Mouse (Mus musculus) liver, embryonic 12.5 days (tissue): ENCODE data around the gene Appbp2. TPM values are rescaled to one million over a fixed set of nuclear protein-coding genes. Genes with fewer than 3 reads are reported as not detected.

Experiments used
- ATAC-seq: fragments of 200-750 bp; cut with Nextera tagmentation; 2 replicates; pipeline ENCODE4 v1.8.0; 2017; ENCODE audit warnings: moderate number of reproducible peaks, mild to moderate bottlenecking, moderate library complexity
- H3K27ac ChIP-seq: fragments of 300-500 bp; sonication (generic); 2 replicates; pipeline ENCODE4 v1.5.1; 2016; ENCODE audit warnings: mild to moderate bottlenecking
- H3K27me3 ChIP-seq: fragments of 300-500 bp; sonication (generic); replicated peaks from 2 replicates; pipeline ENCODE4 v1.6.1; 2016; ENCODE audit warnings: mild to moderate bottlenecking, moderate library complexity
- H3K36me3 ChIP-seq: fragments of 300-500 bp; sonication (generic); 2 replicates; pipeline ENCODE4 v1.6.1; 2016; ENCODE audit warnings: mild to moderate bottlenecking, moderate library complexity
- H3K4me1 ChIP-seq: fragments of 300-500 bp; sonication (generic); 2 replicates; pipeline ENCODE4 v1.6.1; 2016
- H3K4me2 ChIP-seq: fragments of 300-500 bp; sonication (generic); 2 replicates; pipeline ENCODE4 v1.6.1; 2016; ENCODE audit warnings: mild to moderate bottlenecking, moderate library complexity
- H3K4me3 ChIP-seq: fragments of 300-500 bp; sonication (generic); 2 replicates; pipeline ENCODE4 v1.5.1; 2016; ENCODE audit warnings: mild to moderate bottlenecking, moderate library complexity
- H3K9ac ChIP-seq: fragments of 300-500 bp; sonication (generic); 2 replicates; pipeline ENCODE4 v1.6.1; 2016; ENCODE audit warnings: mild to moderate bottlenecking, moderate library complexity
- H3K9me3 ChIP-seq: fragments of 300-500 bp; sonication (generic); replicated peaks from 2 replicates; pipeline ENCODE4 v1.6.1; 2016; ENCODE audit warnings: mild to moderate bottlenecking, moderate library complexity
- WGBS: fragments of 180-500 bp; shearing (Covaris S2); methylation state at CpG from one replicate; pipeline ENCODE4 v1.1.7; 2016; ENCODE audit not compliant: insufficient replicate concordance; 5-methylcytosine and 5-hydroxymethylcytosine counted together
- polyA plus RNA-seq: library from polyadenylated mRNA; unstranded; fragments of >200 nt; fragmentation: Nextera tagmentation; extraction: Ambion mirVana; gene quantifications from 2 replicates; pipeline ENCODE4 v1.2.1, GENCODE M21; 2016

Appbp2 gene
- polyA plus RNA-seq, 1 experiment from 2014 or later = 22.9 TPM

GRCm38 (mm10) chr11:85255471-85256027, 20.6 kb upstream of the Appbp2 start:
- peak; percentile 70 for ATAC-seq
- Histone ChIP-seq H3K27ac (peak overlapping the region; percentile 27; the same call in 1 of the 2 replicates), H3K27me3 (no peaks in the 10 kb centered on the region), H3K9ac (no peak overlapping the region), H3K9me3 (no peaks in the 10 kb centered on the region), H3K4me3 (no peak overlapping the region), H3K36me3 (no peaks in the 10 kb centered on the region), H3K4me2 (peak overlapping the region; percentile 17; the same call in 1 of the 2 replicates), H3K4me1 (peaks cover 28% of the 10 kb centered on the region)
- WGBS = 25% methylated on average over 3 of the region's 3 CpGs

DNA sequence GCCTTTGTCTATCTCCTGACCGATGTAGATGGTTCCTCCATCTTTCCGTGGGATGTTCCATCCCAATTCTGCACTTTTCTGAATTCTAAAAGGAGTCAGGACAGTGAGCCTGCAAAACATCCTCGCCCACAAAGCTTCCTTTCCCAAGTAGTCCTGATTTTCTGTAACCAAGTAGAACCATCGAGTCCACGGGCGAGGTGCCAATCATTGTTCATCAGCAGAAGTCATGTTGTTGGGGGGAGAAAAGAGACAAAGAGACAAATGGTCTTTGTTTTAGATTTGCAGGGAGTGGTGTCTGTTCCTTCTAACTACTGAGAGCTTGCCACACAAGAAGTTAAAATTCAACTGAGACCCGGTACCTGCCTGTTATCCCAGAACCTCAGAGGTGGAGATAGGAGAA, 18.7 kb upstream of the Appbp2 start:
- H3K27me3 ChIP-seq = no peaks in the 10 kb centered on the region
- H3K4me1 ChIP-seq = peaks cover 33% of the 10 kb centered on the region
- no peak for ATAC-seq
- 75% methylated on average over 7 of the region's 7 CpGs for WGBS
- no peak overlapping the region for H3K4me2 ChIP-seq
- H3K9me3 ChIP-seq = no peaks in the 10 kb centered on the region
- no peak overlapping the region for H3K27ac ChIP-seq
- H3K4me3 ChIP-seq = no peak overlapping the region
- no peak overlapping the region for H3K9ac ChIP-seq
- no peaks in the 10 kb centered on the region for H3K36me3 ChIP-seq

DNA sequence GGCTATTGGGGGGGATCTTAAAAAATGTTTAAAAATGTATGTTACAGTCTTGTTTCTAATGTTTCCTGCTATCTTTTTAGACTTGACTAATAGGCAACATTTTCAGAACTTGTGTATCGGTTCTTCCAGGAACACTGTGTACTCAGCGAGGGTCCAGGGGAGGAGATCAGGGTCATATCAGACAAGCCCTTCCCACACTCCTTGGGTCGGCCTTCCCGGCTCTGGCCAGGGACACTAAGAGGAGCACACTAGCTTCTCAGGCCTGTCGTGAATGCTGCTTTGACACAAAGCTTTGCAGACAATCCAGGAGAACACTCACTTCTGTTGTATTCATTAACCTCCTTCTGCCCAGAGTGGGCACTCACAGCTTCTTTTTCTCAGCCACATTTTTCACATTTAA, 18.1 kb upstream of the Appbp2 start:
- Histone ChIP-seq H3K27ac (0 out of 2 replicates have a peak overlapping the region, but pooled peaks have one; percentile 20), H3K27me3 (no peaks in the 10 kb centered on the region), H3K4me3 (no peak overlapping the region), H3K4me1 (peaks cover 38% of the 10 kb centered on the region), H3K9me3 (no peaks in the 10 kb centered on the region), H3K4me2 (no peak overlapping the region), H3K9ac (no peak overlapping the region), H3K36me3 (no peaks in the 10 kb centered on the region)
- no peak for ATAC-seq
- WGBS = 62% methylated on average over 5 of the region's 5 CpGs

- Histone ChIP-seq H3K36me3 (no peaks in the 10 kb centered on the region), H3K4me2 (no peak overlapping the region), H3K4me3 (no peak overlapping the region), H3K9ac (no peak overlapping the region), H3K27me3 (no peaks in the 10 kb centered on the region), H3K4me1 (peaks cover 40% of the 10 kb centered on the region), H3K9me3 (no peaks in the 10 kb centered on the region), H3K27ac (no peak overlapping the region)
- no peak for ATAC-seq
- 78% methylated on average over 5 of the region's 5 CpGs for WGBS
Measured at GRCm38 (mm10) chr11:85251955-85252354, 17.0 kb upstream of the Appbp2 start.

- Histone ChIP-seq H3K4me1 (peaks cover 30% of the 10 kb centered on the region), H3K4me2 (peak overlapping the region; percentile 15; the same call in 1 of the 2 replicates)
- 16% methylated on average over 3 of the region's 3 CpGs for WGBS
Measured at GRCm38 (mm10) chr11:85250467-85250866, 15.5 kb upstream of the Appbp2 start.

DNA sequence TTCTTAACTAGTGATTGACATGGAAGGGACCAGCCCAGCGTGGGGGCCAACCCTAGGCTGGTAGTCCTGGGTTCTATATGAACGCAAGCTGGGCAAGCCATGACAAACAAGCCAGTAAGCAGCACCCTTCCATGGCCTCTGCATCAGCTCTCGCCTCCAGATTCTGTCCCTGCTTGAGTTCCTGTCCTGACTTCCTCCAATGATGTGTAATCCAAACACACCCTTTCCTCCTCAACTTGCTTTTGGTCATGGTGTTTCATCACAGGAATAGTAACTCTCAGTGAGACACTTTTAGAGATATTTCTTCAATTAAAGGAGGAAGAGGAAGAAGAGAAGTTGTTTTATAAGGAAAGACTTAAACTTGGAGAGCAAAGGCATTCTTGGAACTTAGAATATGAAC, 14.4 kb upstream of the Appbp2 start:
- no peak for ATAC-seq
- no peaks in the 10 kb centered on the region for H3K27me3 ChIP-seq
- no peaks in the 10 kb centered on the region for H3K36me3 ChIP-seq
- WGBS = 63% methylated on average over 3 of the region's 3 CpGs
- no peak overlapping the region for H3K4me2 ChIP-seq
- H3K4me3 ChIP-seq = no peak overlapping the region
- H3K4me1 ChIP-seq = peaks cover 23% of the 10 kb centered on the region
- H3K9me3 ChIP-seq = no peaks in the 10 kb centered on the region
- no peak overlapping the region for H3K9ac ChIP-seq
- no peak overlapping the region for H3K27ac ChIP-seq

More at GRCm38 (mm10) chr11:85250467-85250866, 15.5 kb upstream of the Appbp2 start:
- no peaks in the 10 kb centered on the region for H3K9me3 ChIP-seq
- peak; percentile 93 for ATAC-seq
- H3K27me3 ChIP-seq = no peaks in the 10 kb centered on the region
- no peak overlapping the region for H3K4me3 ChIP-seq
- H3K27ac ChIP-seq = no peak overlapping the region
- H3K36me3 ChIP-seq = no peaks in the 10 kb centered on the region
- no peak overlapping the region for H3K9ac ChIP-seq

GRCm38 (mm10) chr11:85248151-85248550, 13.2 kb upstream of the Appbp2 start:
- H3K4me1 ChIP-seq = peaks cover 22% of the 10 kb centered on the region
- H3K4me3 ChIP-seq = no peak overlapping the region
- no peak overlapping the region for H3K9ac ChIP-seq
- H3K27ac ChIP-seq = no peak overlapping the region
- ATAC-seq = no peak
- WGBS = 81% methylated on average over 2 of the region's 2 CpGs
- no peaks in the 10 kb centered on the region for H3K9me3 ChIP-seq
- no peaks in the 10 kb centered on the region for H3K36me3 ChIP-seq
- no peak overlapping the region for H3K4me2 ChIP-seq
- no peaks in the 10 kb centered on the region for H3K27me3 ChIP-seq

DNA sequence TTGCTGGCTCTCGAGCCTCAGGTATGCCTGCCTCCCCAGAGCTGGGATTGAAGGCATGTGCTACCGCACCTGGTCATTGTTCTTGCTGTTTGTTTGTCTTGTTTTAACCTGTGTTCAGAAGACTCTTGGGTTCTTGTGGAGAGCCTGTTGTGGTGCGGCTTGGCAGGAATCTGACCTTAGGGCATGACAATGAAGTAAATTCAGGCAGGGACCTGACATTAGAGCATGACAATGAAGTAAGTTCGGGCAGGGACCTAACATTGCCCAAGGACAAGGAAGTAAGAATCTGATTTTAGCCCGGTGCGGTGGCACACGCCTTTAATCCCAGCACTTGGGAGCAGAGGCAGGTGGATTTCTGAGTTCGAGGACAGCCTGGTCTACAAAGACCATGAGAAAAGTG, 6.3 kb upstream of the Appbp2 start:
- Histone ChIP-seq H3K4me3 (no peak overlapping the region), H3K4me1 (no peaks in the 10 kb centered on the region), H3K36me3 (peaks cover 8% of the 10 kb centered on the region; the same call in 1 of the 2 replicates), H3K27ac (no peak overlapping the region), H3K27me3 (no peaks in the 10 kb centered on the region), H3K9ac (no peak overlapping the region), H3K9me3 (no peaks in the 10 kb centered on the region), H3K4me2 (no peak overlapping the region)
- 80% methylated on average over 8 of the region's 8 CpGs for WGBS
- no peak for ATAC-seq

- no peak for ATAC-seq
- Histone ChIP-seq H3K4me1 (peaks cover 8% of the 10 kb centered on the region), H3K9ac (no peak overlapping the region), H3K4me2 (no peak overlapping the region), H3K9me3 (no peaks in the 10 kb centered on the region), H3K4me3 (no peak overlapping the region), H3K36me3 (peaks cover 8% of the 10 kb centered on the region; the same call in 1 of the 2 replicates), H3K27ac (no peak overlapping the region), H3K27me3 (no peaks in the 10 kb centered on the region)
- 85% methylated on average over 3 of the region's 3 CpGs for WGBS
Measured at GRCm38 (mm10) chr11:85240211-85240610, 5.3 kb upstream of the Appbp2 start.

GRCm38 (mm10) chr11:85234363-85234989, 454 bp downstream of the Appbp2 start:
- WGBS = under 1% methylated on average over 70 of the region's 70 CpGs
- peak; percentile 95 for ATAC-seq
- peak overlapping the region; percentile 92 for H3K9ac ChIP-seq

GRCm38 (mm10) chr11:85233676-85234210, 1.2 kb downstream of the Appbp2 start:
- no peak for ATAC-seq
- peaks cover 23% of the 10 kb centered on the region for H3K4me1 ChIP-seq
- no peaks in the 10 kb centered on the region for H3K27me3 ChIP-seq
- peaks cover 39% of the 10 kb centered on the region for H3K36me3 ChIP-seq
- WGBS = 11% methylated on average over 9 of the region's 9 CpGs
- H3K4me2 ChIP-seq = peak overlapping the region; percentile 90
- H3K9ac ChIP-seq = peak overlapping the region; percentile 92
- H3K27ac ChIP-seq = peak overlapping the region; percentile 98; the same call in 1 of the 2 replicates
- peak overlapping the region; percentile 95 for H3K4me3 ChIP-seq
- no peaks in the 10 kb centered on the region for H3K9me3 ChIP-seq

More at GRCm38 (mm10) chr11:85234363-85234989, 454 bp downstream of the Appbp2 start:
- Histone ChIP-seq H3K4me3 (peak overlapping the region; percentile 95), H3K36me3 (peaks cover 38% of the 10 kb centered on the region), H3K9me3 (no peaks in the 10 kb centered on the region), H3K4me2 (peak overlapping the region; percentile 90), H3K27me3 (no peaks in the 10 kb centered on the region), H3K4me1 (peaks cover 23% of the 10 kb centered on the region), H3K27ac (peak overlapping the region; percentile 98)

DNA sequence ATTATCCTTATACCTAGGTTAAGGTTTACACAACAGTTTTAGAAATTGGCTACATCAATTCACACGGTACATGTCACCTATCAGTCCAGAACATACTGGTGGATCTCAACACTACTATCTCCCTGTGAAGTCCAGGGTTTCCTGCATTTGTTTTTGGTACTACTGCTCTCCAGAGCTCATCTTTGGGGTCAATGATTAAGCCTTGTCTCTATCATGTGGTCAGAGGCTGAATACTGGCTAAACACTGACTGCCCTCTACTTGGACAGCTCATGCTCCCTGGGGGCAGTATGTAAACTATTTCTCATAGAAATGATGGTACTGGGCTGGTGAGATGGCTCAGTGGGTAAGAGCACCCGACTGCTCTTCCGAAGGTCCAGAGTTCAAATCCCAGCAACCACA, 11.7 kb downstream of the Appbp2 start:
- Histone ChIP-seq H3K4me2 (no peak overlapping the region), H3K27ac (no peak overlapping the region), H3K4me1 (peaks cover 8% of the 10 kb centered on the region; the same call in 1 of the 2 replicates), H3K36me3 (peaks cover 21% of the 10 kb centered on the region), H3K27me3 (no peaks in the 10 kb centered on the region), H3K9me3 (no peaks in the 10 kb centered on the region), H3K4me3 (no peak overlapping the region), H3K9ac (no peak overlapping the region)
- ATAC-seq = no peak
- 92% methylated on average over 3 of the region's 3 CpGs for WGBS
